Mouse (Mus musculus) 416B (cell line): ENCODE results near the gene Eef1g.
A peak's percentile ranks its signal among the peaks of the same experiment; 100 is the strongest.

Experiments used
- DNase-seq: peaks from one replicate; pipeline ENCODE4 v3.0.0; 2011; ENCODE audit warnings: low read depth

Eef1g gene

GRCm38 (mm10) chr19:9026634-9027033, 59.8 kb downstream of the Eef1g start:
- DNase-seq: peak; percentile 83

GRCm38 (mm10) chr19:9027795-9028194, 61.0 kb downstream of the Eef1g start:
- DNase-seq: no peak
